Mouse (Mus musculus) erythroblast, adult 5-6 weeks (primary cell): ENCODE results near the gene Rundc1. TPM values are rescaled to one million over a fixed set of nuclear protein-coding genes. Genes with fewer than 3 reads are reported as not detected.
A peak's percentile ranks its signal among the peaks of the same experiment; 100 is the strongest.
"Not testable (repeated sequence)": the region's sequence is repeated elsewhere in the genome, so short reads cannot be mapped to it uniquely, and the experiment has no call there.

Source experiments
- ATAC-seq: replicated peaks from 2 replicates; pipeline ENCODE4 v1.8.0; 2016; ENCODE audit warnings: moderate number of reproducible peaks, mild to moderate bottlenecking, moderate TSS enrichment, inconsistent platforms; ENCODE audit not compliant: poor library complexity, low FRiP score, severe bottlenecking
- total RNA-seq, 2 experiments: library from RNA; stranded (forward) in 1 of 2; stranded (reverse) in 1 of 2; fragments of 150-400 nt in 1 of 2; fragments of 200-764, 138-1000 nt in 1 of 2; gene quantifications; 2 replicates each; pipeline versions ENCODE4 v1.2.3 to v1.2.4; 2015 to 2017; ENCODE audit warnings: low replicate concordance in 2 of 2

Rundc1 gene
- total RNA-seq, 2 experiments from 2014 or later: 2.7 to 3.3 TPM

DNA sequence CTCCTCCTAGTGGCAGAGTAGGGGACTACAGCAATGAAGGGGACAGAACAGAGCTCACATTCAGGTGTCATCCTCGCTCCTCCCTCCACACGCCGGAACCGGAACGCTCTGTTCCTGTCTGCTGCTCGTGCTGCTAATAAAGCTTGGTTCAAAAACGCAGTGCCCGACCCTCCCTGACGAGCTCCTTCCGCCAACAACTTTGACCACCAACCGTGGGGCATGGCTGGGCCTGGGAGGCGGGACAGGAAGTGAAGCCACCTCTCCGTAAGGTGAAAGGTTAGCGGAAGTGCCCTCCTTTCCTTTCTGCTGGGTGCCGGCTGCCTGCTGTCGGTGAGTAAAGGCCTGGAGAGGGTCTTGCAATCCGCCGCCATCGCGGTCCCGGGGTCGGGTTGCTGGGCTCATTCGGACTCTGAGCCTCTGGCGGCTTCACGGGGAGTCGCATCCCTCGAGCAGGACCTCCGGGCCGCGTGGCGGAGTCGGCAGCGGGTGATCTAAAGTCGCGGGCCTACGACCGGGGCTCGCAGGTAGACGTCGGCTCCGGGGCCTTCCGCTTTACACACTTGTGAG lies 17.3 kb downstream of the Rundc1 start, which contains the start of gene Rpl27:
Gene Rpl27, plus strand, starts transcription at position 172 of the 567 bp plus-strand sequence.
- ATAC-seq: peak; percentile 98

DNA sequence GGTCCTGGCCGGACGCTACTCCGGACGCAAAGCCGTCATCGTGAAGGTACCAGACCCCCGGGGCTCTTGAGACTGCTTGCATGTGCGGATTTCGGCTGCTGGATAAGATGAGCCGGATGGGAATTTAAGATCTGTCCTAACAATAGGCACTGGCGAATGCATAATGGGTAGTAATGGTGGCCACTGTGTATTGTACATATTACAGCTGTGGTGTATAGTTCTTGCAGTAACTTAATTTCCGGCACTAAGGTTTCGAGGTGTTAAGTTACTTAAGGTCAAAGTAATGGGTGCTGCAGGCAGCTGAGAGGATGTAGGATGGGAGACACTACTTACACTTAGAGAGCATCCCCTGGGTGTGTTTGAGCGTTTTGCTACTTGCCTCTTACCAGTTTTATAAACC lies 17.9 kb downstream of the Rundc1 start:
- peak; percentile 13; the same call in 1 of the 2 replicates for ATAC-seq

DNA sequence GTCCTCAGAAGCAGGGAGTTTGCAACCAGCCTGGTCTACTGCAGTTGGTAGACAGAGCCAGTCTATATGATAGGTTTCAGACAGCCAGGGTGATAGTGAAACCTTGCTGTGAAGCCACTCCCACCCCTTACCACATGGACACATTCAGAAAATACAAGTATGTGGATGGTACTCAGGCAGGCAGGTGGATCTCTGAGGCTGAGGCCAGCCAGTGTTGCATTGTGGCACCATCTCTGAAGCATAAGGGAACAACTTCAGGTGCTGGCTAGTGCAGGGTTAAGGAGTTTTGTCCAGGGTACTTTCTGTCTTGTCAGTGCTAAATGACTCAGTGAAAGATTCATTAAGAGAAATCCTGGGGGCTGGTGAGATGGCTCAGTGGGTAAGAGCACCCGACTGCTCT lies 21.4 kb downstream of the Rundc1 start:
- no peak for ATAC-seq

DNA sequence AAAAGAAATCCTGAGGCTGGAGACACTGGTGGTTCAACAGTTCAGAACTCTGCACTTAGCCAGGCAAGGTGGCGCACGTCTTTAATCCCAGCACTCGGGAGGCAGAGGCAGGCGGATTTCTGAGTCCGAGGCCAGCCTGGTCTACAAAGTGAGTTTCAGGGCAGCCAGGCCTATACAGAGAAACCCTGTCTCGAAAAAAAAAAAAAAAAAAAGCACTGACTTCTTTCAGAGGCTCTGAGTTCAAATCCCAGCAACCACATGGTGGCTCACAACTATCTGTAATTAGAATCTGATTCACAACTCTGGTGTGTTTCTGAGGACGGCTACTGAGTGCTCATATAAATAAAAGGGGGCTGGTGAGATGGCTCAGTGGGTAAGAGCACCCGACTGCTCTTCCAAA lies 22.0 kb downstream of the Rundc1 start:
- ATAC-seq: not testable (repeated sequence)

DNA sequence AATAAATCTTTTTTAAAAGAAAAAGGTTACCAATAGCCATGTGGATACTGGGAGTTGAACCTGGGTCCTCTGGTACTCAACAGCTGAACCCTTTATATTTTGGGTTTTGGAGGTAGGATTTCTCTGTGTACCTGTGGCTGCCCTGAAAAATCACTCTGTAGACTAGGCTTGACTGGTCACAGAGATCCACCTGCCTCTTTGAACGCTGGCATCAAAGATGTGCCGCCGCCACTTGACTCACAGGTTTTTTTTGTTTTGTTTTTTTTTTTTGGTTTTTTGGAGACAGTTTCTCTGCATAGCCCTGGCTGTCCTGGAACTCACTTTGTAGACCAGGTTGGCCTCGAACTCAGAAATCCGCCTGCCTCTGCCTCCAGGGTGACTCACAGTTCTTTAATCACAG lies 22.9 kb downstream of the Rundc1 start:
- no peak for ATAC-seq

DNA sequence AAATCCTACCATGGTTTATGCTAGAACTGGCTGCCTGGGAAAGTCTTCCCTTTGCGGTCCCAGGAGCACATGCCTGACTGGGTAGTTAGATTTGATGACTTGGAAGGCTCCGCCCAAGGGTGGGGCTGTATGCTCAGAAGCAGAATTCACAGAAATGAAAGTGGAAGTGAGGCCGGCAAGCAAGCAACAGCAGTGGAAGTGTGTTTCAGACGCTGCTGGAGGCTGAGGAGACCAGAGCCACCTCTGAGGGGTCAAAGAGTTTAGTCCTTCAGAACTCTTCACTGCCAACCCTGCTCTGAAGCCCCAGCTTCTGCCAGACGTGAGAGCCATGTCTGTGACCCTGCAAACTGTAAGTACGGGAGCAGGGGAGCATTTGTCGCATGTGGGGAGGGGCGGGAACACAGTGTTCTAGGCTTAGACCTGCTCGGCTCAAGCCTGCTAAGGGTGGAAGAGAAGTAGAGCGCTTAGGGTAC lies 23.4 kb downstream of the Rundc1 start, which contains the start of gene Ifi35:
Gene Ifi35, plus strand, starts transcription at position 134 of the 473 bp plus-strand sequence.
- ATAC-seq: peak; percentile 95

DNA sequence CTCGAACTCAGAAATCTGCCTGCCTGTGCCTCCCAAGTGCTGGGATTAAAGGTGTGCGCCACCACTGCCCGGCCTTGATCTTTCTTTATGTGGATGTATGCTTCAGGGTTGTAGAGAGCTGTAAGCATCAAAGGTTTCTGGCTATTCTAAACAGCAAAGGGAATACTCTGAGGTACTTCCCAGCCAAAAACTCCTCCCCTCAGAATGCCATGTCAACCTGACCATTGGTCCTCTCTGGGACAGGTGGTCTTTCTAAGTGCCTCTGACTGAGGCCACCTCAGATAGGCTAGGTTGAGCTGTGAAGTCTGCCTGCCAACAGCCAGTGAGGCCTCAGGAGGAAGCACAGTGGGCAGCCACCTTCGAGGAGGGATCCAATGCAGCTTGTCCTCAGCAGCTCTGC lies 24.0 kb downstream of the Rundc1 start:
- ATAC-seq: peak; percentile 77

DNA sequence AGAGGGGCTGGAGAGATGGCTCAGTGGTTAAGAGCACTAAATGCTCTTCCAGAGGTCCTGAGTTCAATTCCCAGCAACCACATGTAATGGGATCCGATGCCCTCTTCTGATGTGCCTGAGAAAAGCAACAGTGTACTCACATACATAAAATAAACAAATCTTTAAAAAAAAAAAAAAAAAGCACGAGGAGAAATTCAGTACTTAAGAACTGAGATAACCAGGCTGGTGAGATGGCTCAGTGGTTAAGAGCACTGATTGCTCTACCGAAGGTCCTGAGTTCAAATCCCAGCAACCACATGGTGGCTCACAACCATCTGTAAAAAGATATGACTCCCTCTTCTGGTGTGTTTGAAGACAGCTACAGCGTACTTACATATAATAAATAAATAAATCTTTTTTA lies 24.7 kb downstream of the Rundc1 start:
- ATAC-seq: not testable (repeated sequence)

DNA sequence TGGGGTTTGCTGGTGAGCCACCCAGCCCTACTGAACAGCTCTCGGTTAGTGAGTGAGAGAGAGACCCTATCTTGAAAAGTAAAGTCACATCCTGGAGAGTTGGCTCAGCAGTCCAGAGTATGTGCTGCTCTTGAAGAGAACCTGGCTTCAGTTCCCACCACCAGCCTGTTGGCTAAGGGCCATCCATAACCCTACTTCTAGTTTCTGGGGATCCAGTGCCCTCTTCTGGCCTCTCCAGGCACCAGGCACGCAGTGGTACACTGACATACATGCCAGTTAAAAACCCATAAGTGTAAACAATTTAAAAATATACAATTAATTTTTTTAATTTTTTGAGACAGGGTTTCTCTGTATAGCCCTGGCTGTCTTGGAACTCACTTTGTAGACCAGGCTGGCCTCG lies 25.5 kb downstream of the Rundc1 start:
- ATAC-seq: 0 out of 2 replicates have a peak, but pooled peaks have one; percentile 36

DNA sequence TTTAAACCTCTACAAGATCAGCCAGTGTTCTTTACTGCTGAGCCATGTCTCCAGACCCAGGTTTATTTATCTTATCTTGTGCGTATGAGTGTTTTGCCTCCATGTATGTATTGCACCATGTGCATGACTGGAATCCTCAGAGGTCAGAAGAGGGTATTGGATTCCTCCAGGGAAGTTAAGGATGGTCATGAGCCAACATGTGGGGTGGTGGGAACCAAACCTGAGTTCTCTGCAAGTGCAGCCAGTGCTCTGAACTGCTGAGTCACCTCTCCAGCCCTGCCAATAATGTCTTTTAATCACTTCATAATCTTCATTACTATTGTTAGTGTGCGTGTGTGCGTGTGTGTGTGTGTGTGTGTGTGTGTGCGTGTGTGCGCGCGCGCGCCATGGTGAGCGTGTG lies 26.7 kb downstream of the Rundc1 start:
- no peak for ATAC-seq

DNA sequence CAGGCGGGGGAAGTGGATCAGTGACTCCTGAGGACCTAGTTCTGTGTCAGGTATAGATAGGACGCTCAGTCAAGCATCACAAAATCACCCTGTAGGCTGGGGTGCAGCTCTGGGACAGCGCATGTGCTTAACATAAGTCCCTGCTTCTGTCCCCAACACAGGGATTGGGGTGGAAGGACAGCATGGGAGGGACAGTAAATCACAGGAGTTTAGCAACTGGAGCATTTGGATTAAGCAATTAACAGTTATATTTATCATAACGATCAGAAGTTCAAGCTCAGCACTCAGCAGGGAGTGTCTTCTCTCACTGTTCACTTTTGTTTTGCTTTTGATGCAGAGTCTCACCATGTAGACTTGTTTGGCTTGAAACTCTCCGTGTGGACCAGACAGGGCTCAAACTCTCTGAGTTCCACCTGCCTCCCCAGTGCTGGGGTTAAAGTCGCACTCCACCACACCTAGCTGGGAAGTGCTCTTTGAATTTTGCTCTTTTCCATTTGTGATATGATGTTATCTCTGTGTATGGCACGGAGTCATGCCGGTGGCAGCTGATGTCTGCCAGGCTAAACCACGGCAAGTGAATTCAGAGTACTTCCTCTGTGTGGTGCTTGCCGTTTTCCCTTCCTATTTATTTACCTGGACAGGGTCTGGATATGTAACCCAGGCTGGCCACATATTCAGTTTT lies 27.3 kb downstream of the Rundc1 start:
- ATAC-seq: no peak

DNA sequence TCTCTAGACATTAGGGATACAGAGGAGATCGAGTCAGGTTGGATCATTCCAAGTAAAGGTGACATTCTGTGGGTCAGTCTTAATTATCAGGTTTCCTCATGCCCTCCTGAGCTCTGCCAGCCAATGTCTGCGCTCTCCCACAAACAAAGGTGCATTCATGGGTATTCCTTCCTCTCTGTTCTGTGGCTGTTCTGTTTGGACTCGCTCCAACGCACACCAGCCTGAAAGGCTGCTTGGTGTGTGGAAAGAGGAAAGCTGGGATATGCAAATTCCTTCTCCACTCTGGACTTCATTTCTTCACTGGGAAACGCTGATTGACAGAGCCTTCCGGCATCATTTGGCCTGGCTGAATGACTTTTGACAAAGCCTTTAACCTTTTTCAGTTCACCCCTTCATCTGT lies 29.8 kb downstream of the Rundc1 start:
- no peak for ATAC-seq

DNA sequence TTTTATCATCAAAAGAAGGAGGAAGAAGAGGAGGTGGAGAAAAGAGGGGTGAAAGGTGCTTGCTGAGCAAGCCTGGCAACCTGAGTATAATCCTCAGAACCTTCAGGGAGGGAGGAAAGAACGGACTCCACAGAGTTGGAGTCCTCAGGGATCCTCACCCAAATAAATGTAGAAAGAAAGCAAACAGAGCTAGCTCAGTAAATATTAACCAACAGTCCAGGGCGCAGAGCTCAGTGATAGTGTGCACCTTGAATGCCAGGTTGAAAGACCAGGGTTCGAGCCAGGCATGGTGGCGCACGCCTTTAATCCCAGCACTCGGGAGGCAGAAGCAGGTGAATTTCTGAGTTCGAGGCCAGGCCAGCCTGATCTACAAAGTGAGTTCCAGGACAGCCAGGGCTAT lies 30.7 kb downstream of the Rundc1 start:
- ATAC-seq: no peak

DNA sequence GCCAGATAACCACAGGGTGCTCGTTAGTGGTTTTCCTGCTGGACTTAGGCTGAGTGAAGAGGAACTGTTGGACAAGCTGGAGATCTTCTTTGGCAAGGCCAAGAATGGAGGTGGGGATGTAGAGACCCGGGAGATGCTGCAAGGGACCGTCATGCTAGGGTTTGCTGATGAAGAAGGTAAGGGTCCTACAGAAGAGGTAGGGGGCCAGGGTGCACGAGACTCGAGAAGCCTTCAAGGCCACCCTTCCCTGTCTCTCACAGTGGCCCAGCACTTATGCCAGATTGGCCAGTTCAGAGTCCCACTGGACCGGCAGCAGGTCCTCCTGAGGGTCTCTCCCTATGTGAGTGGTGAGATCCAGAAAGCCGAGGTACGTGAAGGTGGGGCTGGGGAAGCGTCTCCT lies 32.7 kb downstream of the Rundc1 start:
- ATAC-seq: no peak

DNA sequence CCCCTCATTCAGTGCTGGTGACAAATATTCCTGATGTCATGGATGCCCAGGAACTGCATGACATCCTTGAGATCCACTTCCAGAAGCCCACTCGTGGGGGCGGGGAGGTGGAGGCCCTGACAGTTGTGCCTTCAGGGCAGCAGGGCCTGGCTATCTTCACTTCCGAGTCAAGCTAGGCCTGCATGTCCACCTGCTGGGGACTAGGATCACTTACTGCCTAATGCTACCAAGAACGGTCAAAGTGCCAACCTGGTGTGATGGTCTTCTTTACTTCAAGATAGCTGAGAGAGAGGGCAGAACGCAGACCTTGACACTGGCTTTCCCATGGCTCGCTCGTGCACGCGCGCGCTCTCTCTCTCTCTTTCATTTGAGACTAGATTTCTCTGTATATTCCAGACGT lies 33.3 kb downstream of the Rundc1 start:
- ATAC-seq: no peak

DNA sequence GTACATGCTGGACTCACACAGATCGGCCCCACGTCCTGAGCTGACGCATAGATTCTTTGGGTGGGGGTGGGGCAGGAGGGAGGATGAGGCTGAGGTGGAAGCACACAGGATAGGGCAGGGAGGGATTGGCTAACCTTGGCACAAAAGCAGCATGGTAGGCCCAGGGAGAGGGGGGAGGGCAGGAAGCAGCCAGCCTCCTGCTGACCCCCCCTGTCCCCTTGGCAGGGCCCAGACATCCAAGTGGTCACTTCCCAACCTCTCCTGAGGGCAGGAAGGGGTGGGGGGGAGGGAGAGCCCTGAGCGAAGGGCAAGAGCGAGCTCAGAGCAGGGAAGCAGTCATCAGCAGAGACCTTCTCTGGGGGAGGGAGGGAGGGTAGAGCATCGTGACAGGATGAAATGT lies 34.8 kb downstream of the Rundc1 start:
- ATAC-seq: no peak

DNA sequence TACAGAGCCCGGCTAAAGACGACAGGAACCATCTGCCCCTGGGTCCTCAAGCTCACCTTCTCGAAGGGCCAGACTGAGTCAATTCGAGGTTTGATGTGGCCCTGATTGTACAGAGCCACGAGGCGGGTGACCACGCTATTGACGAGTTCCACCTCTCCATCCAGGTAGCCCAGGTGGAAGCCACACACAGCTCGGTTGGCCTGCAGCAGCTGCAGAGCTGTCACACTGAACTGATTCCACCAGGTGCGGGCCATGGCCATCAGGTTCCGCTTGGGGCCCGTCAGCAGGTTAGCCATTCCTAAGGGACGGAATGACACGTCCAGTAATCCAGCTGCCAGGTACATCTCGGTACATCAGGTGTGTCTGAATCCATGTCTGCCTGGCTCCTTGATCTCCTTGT lies 35.4 kb downstream of the Rundc1 start:
- no peak for ATAC-seq

DNA sequence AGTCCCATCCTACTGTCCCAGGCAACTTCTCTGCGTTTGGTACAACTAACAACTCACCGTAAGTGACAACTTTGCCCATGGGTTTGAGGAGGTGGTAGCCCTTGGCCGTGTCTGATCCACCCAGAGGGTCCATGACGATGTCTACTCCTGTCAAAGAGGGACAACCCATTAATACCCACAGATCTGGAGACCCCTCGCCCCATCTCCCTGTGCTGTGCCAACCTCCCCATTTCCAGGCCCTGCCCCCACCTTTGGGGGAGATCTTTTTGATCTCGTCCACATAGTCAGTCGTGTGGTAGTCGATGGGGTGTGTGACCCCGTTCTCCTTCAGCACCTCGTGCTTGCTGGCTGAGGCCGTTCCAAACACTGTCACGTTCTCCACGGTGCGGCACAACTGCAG lies 37.3 kb downstream of the Rundc1 start:
- no peak for ATAC-seq

DNA sequence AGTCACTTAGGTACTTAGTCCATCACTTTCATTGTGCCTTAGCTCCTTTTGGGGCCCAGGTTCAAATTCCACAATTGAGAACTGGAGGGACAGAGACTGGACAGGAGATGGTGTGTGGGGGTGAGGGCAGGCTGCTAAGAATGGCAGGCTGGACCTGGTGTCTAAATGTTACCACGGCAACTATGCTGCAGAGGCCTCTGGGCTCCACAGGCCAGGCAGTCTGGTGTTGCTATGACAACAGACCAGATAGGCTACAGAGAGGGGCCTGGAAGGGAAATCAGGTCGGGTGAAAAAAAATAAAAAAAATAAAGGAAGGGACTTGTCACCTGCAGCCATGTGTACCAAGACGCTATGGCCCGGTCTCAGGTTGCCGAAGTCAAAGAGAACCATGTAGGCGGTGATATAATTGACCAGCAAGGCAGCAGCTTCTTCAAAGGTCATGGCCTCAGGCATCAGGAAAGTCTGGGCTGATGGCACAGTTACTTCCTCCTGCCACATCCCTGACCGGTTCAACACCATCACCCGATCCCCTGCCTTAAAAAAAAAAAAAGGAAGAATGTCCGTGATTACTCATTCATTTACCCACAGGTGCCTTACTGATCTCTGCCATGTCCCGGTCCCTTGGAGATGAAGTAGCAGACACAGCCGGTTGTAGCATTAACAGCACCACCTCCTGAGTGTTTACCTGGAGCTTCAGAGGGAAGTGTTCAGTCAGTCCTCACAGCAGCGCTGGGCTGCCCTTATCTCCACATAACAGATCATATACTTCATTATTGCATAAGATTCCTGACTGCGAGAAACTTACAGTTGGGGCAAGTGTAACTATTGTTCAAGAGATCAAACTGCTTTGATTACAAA lies 37.9 kb downstream of the Rundc1 start:
- no peak for ATAC-seq

DNA sequence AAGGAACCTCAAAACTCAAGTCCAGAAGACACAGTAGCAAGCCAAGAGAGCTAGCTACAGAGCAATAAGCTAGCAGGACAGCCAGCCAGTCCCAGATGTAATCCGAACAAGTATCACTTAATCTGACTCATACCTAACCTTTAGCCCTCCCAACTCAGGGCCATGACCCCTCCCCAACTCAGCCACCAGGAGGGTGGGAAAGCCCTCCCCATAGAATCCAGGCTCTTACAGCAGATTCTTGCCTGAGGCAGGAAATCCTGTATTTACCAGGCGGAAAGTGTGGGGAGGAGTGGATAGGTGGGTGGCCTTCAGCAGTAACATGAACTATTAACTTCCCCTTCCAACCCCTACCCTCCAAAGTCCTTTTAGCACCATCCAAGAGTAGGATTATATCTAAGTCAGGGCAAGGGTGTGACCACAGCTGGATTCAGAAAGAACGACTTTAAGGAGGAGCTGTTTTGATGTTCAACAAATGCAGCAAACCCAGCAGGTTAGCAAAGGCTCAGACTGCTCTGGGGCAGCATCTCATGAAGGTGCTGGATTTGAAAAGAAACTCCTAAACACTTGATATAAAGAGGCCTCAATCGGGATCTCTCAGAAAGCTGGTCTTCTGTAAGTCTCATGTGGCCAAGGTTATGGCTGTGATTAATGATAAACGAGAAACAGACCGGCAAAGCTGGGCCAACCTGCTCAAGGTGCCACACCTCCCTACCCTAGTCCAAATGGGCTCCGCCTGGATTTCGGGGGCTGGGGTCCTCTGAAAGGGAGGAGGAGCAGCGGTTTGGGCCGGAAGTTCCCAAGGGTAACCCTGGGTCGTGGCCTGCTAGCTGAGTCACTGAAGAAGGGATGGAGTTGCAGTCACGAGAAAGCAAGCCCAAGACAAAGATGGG lies 39.6 kb downstream of the Rundc1 start, which contains the start of gene Rnd2:
Gene Rnd2, plus strand, starts transcription at position 789 of the 890 bp plus-strand sequence.
- no peak for ATAC-seq
